Mouse (Mus musculus) stomach, postnatal 0 days (tissue): ENCODE measurements around the gene Fam170b.

Source experiments
- CTCF ChIP-seq: IDR thresholded peaks from 2 replicates; pipeline ENCODE4 v1.5.1; 2016; ENCODE audit warnings: antibody characterized with exemption, low read depth, mild to moderate bottlenecking, moderate library complexity
- EP300 ChIP-seq: optimal IDR thresholded peaks from 2 replicates; pipeline ENCODE3; 2016; ENCODE audit warnings: antibody characterized with exemption

DNA sequence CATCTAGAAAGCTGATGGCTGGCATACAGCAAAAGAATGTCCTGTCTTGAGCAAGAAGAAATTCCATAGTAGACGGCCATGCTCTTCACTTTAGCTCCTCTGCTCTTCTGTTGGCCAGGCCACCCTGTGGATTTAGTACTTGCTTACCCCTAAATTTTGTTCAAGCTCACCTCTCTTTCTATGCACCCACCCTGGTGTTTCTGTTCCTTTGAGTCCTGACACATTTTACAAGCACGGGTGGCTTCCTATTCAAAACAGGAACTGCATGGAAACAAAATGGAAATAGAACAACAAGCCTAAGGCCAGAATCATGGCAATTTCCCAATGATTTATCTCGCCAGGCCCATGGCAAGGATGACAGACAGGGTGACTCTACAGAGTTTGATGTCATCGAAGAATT is 10.9 kb upstream of the Fam170b start:
- TF ChIP-seq CTCF, result no peak
- no peak for TF ChIP-seq EP300
